Mouse (Mus musculus) CD4-positive, CD25-positive, alpha-beta regulatory T cell, adult 2 months (primary cell): ENCODE data around the gene Ncam1.

ENCODE experiments used
- DNase-seq: peaks from one replicate; pipeline ENCODE4 v3.0.0-alpha.2; 2012; ENCODE audit warnings: low read depth, low spot score

Gene Ncam1

DNA sequence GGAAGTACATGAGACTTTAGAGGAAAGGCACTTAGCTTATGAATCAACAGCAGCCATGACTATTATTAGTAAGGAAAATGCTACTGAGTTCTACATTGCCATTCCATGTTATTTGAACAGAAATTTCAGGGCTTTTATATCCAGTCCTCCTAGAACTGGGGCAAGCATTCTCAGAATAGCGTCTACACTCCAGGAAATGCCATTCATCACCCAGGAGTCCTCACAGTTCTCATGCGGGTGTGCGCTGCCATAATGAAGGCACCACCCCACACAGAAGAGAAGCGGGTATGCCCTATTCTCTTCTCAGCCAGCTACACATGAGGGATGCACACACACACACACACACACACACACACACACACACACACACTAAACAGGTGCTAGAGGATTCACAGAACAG, 43.5 kb downstream of the Ncam1 start:
- no peak for DNase-seq

DNA sequence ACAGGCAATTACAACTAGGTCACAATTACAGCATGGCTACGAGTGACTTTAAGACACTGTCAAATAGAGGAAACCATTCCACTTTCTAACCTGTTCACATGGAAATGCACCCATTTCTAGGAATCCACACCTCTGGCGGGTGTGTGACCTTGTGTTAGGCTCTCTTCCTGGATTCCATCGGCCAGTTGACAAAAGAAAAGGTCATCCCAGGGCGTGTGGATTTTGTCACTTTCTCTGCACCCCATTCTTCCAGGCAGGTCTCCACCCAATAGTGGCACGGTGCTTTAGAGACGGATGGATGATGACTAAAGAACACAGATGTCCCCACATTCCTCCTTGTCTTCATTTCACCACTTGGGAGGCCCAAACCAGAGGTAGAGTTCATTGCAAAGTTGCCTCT, 47.3 kb downstream of the Ncam1 start:
- no peak for DNase-seq

DNA sequence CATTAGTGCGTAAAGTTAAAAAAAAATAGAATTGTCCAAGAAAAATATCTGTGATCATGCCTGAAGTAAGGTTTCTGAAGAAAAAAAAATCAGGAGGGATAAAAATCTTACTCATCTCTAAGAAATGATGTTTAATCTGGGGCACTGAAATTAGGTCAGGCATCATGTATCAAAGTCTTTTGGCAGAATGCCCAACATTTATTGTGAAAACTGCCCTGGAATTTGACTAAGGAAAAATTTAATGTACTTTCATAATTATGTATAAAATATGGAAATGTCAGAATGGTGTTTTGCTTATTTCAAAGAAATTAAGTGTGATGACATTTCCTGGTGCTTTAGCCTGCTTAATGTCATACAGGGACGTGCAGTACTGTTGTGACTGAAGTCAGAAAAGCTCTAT, 52.5 kb downstream of the Ncam1 start:
- no peak for DNase-seq

DNA sequence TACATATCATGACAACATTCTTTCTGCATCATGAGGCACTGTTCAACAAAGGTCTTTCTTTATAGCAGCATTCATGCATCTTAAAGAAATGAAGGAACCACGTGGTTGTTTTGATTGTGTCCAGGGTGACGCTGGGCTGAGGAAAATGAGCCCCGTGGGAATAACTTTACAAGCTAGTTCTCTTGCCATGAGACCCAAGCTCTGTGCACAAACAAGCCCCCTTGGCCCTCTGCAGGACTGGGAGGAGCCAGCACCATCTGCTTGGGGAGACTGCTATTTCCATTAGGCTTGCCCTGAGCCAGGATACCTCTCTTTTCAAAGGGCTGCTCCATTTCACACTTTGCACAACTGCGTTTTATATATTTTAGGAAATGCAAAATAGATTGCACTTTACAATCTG, 53.0 kb downstream of the Ncam1 start:
- DNase-seq, result no peak

DNA sequence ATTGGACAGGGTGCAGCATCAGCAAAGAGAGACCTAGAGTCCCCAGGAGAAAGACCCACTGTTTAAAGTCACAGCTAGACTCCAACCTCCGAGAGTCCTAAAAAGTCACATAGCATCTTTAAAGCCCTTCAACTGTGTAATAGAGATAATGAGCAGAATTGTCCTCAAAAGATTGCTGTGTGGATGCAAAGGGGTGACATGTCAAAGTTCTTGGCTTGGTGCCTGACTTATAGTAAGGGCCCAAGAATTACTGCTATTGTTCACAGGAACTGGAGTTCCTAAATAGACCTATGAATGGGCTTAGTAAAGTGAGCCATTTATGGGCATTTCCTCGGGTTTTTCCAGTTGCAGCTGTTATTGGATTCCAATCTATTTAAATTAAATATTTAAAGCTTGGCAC, 54.4 kb downstream of the Ncam1 start:
- no peak for DNase-seq

DNA sequence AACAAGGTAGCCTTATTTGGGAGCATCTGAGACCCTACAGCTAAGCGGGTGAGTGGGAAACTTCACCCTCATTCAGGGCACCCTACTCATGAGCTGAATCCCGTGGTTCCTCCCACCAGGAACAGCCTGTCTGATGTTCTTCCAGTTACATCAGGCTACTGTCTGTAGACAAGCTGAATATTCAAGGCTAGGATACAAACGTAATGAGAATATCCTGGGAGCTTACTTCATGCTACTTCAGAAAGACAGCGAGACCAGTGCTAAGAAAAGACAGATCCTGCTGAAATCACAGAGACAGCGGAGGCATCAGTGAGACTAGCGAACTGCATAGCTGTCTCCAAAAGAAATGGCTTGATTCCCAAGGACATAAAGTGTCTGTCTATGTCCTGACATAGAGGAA, 58.8 kb downstream of the Ncam1 start:
- DNase-seq, result no peak

DNA sequence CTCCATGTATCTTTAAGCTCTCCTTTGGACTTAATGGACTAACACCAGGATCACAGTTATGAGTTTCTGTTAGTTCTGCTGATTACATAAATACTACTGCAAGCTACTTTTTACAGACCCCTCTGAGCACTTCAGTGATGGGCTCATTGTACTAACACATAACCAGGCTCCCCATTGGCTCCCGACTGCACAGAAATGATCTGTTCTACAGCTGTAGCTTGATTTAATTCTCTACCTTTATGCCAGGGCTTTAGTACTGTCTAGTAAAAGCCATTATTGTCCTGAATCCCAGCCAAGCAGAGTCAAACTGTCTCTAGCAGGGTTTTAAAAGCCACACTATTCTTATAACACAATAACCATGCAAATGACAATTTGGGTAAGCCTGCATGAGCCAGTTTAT, 60.2 kb downstream of the Ncam1 start:
- no peak for DNase-seq

DNA sequence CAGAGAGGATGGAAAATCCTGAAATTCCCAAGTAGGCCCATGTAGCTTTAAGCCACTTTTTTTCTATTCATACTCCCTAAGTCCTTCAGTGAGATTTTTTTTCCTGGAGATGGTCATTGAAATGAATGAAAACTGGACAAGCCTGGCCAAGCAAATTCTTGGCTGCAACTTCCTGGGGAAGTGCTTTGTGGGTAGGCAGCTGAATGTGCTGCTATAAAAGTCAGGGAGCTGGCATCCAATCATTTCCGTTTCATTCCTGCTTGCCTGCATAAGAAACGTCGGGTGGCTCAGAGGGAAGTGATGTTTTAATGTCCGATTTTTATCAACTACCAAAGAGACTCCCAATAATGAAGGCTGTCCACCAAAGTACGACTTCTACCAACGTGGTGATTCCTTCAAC, 61.6 kb downstream of the Ncam1 start:
- no peak for DNase-seq

DNA sequence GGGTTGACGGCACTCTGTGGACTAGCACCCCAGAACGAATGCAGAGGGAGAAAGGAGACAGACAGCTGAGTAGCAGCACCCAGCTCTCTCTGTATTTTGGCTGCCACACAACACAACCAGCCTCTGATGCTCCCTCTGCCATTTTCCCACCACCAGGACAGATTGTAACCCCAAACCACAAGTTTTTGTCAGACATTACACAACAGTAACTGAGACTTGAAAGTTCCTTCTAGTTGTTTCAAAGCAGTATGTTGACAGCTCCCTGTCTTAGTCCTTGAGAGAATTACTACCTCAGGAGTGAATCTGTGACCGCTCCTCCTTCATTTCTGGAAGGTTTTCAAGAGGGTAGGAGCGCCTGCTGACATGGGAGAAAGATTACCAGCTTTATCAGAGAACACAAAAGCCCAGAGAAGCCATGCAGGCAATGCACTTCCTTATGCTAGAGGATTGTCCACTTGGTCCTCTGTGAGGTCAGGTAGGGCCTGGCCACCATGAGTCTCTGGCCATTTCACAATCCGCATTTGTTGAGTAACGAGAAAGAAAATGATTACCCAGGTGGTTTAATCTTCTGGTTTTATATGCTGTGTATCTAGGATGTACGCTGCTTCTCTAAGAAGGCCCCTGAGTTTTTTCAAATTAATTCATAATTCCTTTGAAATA, 64.2 kb downstream of the Ncam1 start:
- DNase-seq, result no peak

DNA sequence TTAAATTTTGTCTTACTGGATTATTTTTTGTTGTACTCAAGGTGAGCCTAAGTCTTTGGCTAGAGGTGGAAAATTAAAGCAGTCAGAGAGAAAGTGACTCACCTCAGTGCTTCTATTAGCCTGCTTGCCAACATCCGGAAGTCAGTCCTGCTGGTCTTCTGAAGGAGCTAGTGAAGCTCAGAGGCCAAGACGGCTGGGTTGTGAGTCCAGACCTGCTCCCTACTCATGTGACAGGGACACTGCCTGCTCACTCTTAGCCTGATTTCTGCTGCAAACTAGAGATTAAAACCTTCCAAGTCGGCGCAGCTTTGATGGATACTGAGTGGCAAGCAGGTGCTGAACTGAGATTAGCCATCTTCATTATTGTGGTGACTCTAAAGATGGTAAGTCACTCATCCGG, 65.0 kb downstream of the Ncam1 start:
- no peak for DNase-seq

DNA sequence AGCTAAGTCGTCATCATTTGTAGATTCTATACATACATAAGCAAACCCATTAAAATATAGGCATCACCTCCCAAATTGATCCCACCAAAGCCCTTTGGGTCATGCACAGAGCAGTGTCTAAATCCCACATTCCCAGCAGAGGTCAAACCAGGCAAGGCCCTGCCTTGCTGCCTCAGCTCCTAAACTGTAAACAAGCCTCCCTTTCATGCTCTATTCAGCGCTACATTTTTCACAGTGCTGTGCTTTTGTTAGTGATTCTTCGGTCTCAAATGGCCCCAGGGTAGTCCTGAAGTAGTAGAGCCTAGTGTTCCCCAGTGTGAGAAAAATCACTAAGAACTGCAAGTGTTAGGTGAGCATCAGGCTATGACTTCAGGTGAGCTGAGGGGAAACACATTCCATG, 69.2 kb downstream of the Ncam1 start:
- no peak for DNase-seq

DNA sequence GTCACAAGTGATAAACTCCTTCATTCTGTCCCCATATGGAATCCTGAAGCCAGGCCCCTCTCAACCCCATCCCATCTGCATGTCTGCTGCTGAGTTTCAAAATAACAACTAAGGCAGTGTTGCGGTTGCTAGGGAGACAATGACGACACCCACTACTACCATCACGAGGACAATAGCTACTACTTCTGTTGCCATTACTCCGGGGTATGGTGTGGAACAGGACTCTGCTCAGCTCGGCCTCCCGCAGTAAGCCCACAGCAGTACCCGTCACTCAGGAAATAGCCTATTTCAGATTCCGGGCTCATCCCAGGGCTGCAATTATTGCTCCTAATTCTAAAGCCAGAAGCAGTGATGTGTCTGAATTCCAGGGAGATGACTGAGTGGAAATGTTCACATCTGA, 70.5 kb downstream of the Ncam1 start:
- DNase-seq, result no peak

DNA sequence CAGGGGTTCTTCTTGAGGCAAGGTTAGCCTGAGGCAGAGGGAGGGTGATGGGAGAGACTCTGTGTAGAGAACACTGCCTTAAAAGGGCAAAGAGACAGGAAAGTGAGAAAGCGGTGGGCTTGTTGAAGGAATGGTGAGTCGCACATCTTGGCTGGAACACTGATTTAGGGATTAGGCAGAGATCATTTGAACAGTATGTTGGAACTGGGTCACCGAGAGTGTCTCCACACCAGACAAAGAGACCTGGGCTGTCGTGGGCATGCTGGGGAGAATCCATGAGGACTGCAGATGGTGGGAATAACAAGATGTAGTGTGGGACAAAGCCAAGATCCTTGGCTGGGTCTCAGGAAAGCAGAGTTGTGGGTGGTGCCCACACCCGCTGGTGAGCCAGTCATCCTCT, 76.0 kb downstream of the Ncam1 start:
- DNase-seq, result no peak

DNA sequence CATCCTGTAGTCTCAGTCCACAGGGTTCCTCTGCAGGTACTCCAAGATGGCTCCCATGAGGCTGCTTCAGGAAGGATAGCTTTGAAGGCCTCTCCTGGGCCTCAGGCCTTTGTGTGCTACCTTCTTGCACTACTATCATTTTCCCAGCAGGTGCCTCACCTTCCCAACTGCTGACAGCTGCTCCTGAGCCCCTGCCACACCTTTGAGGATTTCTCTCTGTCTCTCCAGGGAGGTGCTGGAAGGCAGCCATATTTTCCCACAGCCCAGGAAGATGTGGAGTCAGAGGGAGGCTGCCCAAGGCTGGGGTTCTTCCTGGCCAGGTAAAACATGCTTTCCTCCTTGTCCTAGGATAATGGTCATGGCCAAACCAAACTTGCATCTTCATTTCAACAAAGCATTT, 83.6 kb downstream of the Ncam1 start:
- DNase-seq, result no peak

DNA sequence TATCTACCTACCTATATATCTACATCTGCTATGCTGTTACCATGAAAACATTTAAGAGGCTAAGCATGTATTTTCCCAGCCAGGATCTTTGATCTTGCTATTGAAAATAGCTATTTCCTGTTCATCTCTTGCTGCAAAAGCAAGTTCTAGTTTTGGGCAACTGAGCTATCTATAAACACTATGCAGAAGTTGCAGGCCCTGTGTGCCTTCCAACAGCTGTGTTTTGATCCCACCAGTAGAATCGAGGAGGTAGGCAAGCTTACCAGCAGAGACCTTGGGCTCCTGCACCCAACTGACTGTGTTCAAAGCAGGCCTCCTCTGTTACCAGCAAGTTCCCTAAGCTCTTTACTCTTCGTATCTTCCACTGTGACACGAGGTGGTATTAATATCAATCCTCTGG, 84.6 kb downstream of the Ncam1 start:
- no peak for DNase-seq

DNA sequence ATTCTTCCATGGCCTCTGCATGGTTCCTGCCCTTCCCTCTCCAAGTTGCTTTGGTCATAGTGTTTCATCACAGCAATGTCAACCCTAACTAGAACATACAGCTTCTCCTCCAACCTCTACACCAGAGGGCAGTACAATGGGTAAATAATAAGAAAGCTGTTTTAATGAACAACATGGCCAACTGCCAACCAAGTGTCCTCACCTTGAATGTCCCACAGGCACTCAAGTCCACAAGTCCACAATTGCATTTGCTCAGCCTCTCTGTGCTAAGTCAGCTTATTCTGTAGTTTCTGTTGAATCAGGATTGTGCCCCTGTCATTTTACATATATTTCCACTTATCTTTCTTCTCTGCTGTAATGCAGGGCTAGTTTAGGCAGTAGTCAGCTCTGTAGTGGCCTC, 91.1 kb downstream of the Ncam1 start:
- DNase-seq, result no peak

DNA sequence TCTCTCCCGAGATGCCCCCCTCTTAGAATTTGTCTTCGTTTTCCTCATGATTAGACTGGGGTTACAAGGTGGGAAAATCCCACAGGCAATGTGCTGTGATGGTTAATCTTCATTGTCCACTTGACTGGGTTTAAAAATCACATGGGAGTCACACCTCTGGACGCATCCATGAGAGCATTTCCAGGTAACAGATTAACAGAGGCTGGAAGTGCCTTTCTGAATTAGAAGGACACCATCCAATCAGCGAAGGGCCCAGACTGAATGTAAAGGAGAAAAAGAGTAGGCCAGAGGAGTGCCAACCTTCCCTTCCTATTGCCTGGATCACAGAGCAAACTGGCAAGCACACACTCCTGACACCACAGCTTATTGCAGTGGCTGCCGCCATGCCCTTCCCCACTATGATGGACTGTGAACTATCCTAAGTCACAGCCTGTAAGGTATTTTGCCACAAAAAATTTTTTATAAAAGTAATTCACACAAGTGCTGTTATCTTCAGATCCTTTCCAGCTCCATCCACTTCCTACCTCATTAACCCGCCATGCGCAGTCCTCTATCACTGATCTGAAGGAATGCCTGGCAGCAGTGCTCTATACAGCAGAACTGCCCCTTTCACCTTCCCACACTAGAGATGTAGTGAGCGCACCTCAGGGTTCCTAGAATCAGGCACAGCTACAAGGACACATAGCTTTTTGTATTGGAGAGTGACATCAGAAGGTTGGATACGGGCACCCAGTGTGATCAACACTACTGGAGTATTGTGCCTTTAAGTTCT, 94.3 kb downstream of the Ncam1 start:
- no peak for DNase-seq

DNA sequence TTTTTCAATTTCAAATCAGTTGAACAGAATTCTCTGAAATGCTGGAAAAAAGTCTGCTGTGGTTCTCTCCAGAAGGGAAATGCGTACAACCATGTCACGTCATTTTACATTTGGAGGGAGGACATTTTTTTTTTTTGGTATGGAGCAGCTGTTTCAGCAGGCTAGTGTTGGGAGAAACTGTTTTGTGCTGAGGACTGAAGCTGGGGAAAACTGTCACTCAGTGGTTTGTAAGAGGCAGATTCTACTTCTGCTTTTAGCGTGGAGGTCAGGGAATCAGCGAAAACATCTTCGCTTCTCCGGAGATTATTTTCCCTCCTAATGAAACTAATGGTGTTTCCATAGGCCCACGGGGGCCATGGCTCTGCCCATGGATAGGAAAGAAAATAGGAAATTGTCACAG, 103.4 kb downstream of the Ncam1 start:
- DNase-seq, result no peak

DNA sequence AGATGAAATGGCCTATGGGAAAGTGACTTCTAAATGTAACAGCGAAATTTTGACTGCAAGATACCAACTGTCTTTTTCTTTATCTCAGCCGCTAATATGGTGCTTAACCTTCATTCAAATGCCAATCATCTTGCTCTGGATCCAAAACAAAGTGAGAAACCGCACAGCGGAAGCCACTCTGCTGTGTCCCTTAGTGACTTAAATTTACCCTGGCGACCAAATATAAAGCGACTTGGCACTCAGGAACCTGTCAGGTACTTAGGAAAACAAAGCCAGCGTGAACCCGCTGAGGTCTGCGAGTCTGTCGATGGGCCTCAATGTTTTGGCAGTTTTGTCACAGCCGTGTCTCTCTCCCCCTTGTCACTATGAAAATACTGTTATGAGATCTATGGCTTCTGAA, 105.9 kb downstream of the Ncam1 start:
- DNase-seq, result no peak

DNA sequence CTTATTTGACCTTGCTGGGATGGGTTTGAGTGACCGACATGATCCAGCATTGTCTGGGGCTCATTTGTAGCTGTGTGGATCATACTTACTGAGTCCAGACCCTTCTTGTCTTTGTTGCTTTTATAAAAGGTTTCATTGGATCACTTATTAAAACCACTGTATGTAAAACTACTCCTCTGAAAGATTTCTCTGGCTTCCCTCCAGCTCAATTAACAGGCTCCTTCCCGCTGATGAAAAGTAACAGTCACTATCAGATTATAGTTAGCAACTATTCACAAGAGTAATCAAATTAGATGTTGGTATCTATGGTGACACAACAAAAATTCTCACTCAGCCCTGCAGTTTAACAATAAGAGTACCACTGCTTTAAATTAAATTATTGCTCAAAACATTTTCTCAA, 107.4 kb downstream of the Ncam1 start:
- DNase-seq, result no peak

DNA sequence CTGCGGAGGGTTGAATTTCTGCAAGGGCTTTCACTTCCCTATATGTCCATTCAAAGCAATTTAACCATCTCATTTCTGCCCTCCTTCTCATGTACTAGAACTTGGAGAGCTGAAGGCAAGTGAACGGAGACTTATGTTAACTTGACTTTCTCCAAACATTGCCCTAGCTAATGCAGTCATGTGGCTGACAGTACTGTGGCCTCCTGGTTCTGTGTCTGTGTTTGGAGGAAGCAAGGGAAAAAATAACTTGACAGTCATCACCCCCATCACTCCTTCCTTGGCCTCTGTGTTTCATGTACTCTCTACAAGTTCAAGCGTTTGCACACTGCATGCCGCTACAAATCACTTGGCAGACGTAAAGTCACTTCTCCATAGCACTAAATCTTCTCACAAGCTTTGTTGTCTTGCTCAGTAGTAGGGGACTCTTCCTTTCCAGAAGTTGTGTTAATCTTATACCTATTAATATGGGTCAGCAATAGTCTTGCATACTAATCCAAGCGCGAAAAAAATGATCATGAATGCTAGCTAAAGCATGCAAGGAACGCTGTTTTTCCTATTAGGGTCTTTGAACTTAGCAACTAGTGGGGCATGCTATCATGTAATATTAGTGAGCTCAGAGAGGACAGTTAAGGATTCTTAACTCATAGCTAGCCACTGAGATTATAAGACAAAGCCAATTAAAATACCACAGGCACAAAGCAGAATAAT, 115.0 kb downstream of the Ncam1 start:
- DNase-seq, result no peak

DNA sequence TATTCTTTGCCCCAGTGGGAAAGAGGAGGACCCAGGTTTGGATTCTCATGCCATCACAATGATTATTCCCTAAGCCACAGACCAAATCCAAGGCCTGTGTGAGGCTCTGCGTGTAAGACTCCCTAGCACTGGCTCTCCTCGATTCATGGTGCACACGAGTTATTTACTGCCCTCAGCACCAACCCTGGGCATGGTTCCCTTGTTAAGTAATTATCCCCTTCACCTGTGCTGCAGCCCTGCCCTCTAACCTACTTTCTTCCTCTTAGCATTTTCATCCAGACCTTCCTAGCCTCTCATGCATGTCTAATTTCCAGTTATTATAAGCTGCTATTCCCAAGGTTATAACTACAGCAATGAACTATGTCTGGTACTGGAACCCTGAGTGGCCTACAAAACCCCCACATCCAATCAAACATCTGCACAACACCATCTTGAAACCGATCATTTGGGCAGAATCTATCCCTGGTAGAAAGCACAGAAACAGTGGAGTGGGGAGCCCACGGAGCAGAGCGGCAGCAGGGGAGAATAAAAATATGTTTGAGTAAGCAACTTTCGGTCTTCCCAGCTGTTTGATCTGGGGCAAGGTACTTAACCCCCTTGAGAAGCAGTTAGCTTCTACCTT, 116.8 kb downstream of the Ncam1 start:
- no peak for DNase-seq

DNA sequence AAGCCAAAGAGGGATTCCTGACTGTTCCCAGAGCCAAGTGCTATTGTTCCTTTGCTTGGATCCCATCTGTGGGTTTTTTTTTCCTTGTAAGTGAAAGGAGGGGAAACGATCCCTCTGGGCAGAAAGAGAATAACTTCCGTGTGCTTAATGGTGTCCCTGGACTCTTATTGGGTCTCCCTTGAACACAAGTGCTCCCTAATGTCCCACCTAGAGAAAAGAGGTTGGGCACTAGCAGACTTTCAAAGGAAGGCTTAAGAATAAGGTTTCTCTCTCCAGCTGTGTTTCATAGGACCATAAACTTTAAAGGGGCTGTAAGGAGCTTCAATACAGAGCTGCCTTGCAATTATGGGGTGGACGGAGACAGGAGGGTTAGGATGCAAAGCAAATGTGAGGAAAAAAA, 119.5 kb downstream of the Ncam1 start:
- no peak for DNase-seq
